Mouse (Mus musculus) mesoderm, embryonic 11.5 days (tissue): ENCODE measurements at regions not wholly inside any gene's neighbourhood (a gene's known extent, or its start where the extent isn't known, plus 50 kb on each side); places are given as distances from the start of the nearest gene placed in this dataset.
A peak's percentile ranks its signal among the peaks of the same experiment; 100 is the strongest.

Experiments used
- DNase-seq: peaks from one replicate; pipeline ENCODE4 v3.0.0-alpha.2; 2012; ENCODE audit warnings: low read depth, low spot score

DNA sequence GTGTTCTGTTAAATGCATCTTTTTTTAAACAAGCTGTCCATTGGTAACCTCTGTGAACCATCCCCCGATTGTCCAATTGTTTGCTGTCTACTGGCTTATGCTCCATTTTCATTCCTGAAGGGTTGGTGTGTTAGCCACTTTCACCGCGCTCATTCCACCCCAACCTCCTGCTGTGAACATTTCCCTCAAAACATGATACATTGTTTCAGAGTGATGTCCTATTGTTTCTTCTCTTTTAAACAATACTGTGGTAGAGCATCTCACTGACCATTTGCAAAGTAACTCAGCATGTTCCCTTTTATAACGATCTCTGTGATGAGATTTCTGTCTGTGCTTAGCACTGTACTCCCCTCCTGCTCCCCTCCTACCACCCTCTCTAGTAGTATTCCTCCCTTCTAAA, 240.1 kb downstream of the Irs2 start:
- no peak for DNase-seq

- no peak for DNase-seq
Observed at GRCm38 (mm10) chr8:10763907-10764306, 244.4 kb downstream of the Irs2 start.

DNA sequence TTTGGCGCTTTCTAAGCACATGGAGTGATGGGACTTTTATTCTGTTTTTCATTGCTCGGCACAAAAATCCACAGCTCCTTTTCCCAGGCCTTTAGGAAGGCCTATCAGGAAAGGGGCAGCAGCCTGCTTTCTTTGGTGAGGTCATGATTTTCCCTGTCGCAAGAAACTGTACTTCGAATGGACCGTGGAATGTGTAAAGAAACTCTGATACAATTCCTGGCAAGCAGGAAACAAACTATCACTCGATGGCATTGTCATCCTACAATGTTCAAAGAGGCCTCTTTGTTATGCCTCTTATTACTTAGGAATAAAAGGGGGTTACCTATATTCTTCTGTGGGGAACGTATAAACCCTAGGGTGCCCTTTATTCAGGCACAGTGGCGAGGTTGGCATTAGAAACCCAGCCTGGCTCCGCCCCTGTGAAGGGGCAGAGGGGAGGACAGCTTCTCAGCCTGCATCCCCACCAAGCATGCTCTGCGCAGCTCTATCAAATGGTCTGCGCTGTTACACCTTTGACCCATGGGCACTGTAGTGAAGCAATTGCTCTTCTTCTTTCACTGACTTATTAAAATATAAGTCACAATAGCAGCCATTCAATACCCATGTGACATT, 246.5 kb downstream of the Irs2 start:
- no peak for DNase-seq

- peak; percentile 82 for DNase-seq
Observed at GRCm38 (mm10) chr8:10760851-10761693, 247.2 kb downstream of the Irs2 start.

DNA sequence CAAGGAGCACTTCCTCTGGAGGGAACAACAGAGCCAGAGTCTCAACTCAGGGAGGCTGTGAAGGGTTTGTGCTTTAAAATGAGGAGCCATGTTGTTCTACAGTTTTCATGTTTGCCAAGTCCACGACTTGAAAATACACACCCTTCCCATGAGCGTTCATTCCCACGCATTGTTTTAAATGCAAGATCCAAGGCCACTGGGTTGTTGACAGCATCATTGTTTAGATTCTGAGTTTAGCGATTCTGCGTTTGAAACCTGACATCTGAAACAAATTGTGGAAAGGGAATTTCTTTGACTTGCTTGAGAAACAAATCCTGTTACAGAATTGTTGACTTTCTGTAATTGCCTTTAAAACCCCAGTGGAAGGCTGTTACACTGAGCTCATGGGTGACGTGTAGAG, 248.0 kb downstream of the Irs2 start:
- no peak for DNase-seq

DNA sequence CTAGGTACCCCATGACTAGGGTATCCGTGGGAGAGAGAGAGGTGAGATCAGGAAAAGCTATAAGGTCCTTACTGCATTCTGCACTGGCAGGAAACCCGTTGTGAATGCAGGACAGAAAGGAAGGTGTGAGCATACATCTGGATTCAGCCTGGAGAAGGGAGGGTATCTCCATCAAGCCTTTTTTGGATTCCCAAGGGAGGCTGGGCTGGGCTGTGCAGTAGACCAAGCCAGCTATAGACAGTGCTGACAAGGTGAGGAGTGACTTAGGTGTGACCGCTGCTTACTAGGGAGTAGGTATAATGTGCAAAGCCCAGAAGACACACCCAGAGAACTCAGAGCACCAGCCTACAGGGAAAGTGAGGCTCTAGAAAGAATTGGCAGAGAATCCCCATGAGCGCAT, 250.1 kb downstream of the Irs2 start:
- DNase-seq = no peak

- DNase-seq = no peak
Observed at GRCm38 (mm10) chr8:10754986-10755308, 253.3 kb downstream of the Irs2 start.

DNA sequence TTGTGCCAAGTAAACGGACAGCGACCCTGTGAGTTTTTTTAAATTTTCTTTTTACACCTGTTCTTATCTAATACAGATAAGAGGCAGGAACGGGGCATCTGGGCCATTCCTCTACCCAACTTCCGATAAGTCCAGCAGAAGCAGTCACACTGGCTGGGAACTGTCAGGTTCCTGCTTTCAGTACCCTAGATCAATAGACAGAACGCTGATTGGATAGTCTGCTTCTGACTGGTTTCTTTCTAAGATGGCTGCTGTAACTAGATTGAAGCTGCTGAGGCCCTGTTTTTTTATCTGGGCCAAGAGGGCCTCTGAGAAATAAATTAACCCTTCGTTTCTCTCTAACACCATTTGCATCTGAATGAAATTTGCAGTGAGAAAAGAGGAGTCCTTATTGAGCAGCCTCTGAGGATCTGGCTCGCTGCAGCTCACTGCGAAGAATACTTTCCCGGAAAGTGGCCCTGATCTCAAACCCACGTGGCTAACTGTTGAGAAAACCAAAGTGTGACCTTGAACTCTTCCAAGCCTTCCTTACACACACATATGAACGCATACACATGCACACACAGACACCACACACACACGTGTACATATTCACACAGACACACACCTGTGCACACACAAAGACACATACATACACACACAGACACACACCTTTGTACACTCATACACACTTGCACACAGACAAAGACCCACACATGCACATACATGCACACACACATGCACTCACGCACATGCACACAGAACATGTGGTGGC, 253.8 kb downstream of the Irs2 start:
- no peak for DNase-seq

DNA sequence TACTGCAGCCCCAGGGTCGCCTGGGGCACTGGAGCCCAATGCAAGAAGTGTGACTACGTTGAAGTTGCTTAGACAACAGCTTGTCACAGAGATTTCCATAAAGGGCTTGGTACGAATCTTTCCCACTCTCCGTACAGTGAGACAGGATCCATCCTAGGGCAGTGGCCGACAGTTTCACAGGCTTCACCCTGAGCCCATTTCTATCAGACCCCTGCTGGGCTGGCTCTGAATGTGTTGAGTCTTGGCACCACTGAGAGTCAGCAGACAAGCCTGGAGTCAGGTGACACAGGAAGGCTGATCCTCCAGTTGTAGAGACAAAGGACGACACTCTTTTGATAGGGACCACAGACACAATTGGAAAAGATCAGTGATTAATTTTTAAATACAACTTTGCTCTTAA, 255.2 kb downstream of the Irs2 start:
- DNase-seq = no peak

DNA sequence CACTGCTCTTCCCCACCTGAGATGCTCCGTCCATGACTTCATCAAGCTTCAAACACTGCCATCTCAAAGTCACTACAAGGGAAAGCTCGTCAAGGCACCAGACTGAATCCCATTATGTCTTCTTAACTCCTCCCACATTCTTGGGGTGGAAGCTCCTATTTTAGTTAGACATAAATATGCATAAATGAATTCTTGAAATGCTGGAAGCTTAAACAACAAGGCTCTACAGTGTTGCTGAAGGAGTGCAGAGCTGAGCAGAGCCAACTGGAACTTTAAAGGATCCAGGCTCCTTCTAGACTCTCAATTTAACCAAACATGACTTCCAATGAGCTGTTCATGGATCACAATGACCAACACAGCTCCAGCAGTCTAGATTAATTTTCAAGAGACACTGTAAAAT, 261.1 kb downstream of the Irs2 start:
- DNase-seq = no peak

GRCm38 (mm10) chr8:10743241-10743640, 265.0 kb downstream of the Irs2 start:
- DNase-seq = no peak

- DNase-seq = no peak
Observed at GRCm38 (mm10) chr8:10740837-10741236, 267.4 kb downstream of the Irs2 start.

- DNase-seq = no peak
Observed at GRCm38 (mm10) chr8:10738486-10739081, 269.7 kb downstream of the Irs2 start.

GRCm38 (mm10) chr8:10734746-10735145, 273.5 kb downstream of the Irs2 start:
- DNase-seq = no peak

GRCm38 (mm10) chr8:10723332-10723731, 284.9 kb downstream of the Irs2 start:
- DNase-seq = no peak

GRCm38 (mm10) chr8:10722742-10723141, 285.5 kb downstream of the Irs2 start:
- no peak for DNase-seq

DNA sequence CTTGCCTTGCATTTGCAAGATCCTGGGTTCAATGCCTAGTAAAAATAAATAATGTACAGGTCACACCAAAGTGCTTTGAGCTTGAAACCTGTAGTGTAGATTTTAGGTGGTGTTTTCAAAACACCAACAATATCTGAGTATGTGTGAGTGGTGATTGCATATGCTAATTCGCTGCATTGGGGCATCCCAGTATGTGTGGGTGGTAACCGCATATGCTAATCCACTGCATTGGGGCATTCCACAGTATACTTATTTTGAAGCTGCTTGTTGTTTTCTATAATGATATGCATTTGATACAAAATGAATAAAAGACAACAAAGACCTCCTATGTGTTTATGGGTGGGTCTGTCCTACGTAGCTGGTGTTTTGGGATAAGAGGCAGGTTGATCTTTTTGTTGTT, 285.9 kb downstream of the Irs2 start:
- no peak for DNase-seq

GRCm38 (mm10) chr8:10721146-10721862, 287.0 kb downstream of the Irs2 start:
- no peak for DNase-seq

- DNase-seq = no peak
Observed at GRCm38 (mm10) chr8:10720398-10720797, 287.9 kb downstream of the Irs2 start.

DNA sequence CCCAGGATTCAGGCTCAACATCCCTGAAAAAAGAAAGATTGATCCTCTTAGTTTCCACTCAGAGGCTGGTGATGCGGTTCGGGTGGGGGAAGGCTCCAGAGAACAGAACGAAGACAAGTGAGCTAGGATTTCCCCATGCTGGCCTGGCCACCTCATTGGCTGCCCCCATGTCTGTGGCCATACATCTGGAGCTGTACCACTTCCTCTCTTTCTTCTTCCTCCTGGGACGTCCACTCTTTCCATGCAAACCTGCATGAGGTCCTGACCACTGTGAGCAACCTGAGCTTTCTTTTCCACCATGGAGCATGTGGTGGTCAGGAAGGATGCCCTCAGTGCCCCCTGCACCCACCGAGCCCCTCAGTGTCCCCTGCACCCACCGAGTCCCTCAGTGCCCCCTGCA, 288.8 kb downstream of the Irs2 start:
- no peak for DNase-seq

- DNase-seq = peak; percentile 37
Observed at GRCm38 (mm10) chr8:10717297-10717696, 291.0 kb downstream of the Irs2 start.

DNA sequence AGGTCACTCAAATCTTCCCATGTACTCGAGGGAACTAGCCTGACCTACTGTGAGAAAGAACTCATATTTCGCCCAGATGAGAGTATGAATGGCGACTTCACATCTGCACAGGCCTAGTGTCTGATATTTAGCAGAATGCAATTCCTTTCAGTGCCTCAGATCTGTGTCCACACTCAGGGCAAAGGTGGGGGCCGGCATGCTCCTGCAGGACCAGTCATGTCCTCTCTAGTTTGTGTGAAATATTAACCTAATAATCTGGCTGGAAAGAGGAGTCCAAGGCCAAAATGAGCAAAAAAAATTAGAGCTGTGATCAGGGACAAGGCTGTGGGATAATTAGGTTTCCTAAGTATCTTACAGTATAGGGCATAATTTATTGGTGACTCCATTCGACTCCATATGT, 292.1 kb downstream of the Irs2 start:
- no peak for DNase-seq
